Mouse (Mus musculus) lung, adult 2 months (tissue): ENCODE measurements around the gene Gtpbp3.

ENCODE experiments used
- CTCF ChIP-seq: fragments of 200-500 bp; IDR thresholded peaks from 2 replicates; pipeline ENCODE4 v1.5.1; 2011; ENCODE audit warnings: mild to moderate bottlenecking, low read length, control low read depth; ENCODE audit not compliant: insufficient read depth
- POLR2A ChIP-seq: fragments of 200-500 bp; IDR thresholded peaks from 2 replicates; pipeline ENCODE4 v1.6.1; 2011; ENCODE audit warnings: low read depth, mild to moderate bottlenecking, control low read depth, low read length, borderline replicate concordance; ENCODE audit errors: extremely low read depth

- TF ChIP-seq POLR2A (no peak), CTCF (no peak)
These were observed 31.0 kb upstream of the Gtpbp3 start for GRCm38 (mm10) chr8:71456906-71457305.
